Mouse (Mus musculus) erythroblast, embryonic 14.5 days (primary cell): ENCODE results near the gene Bicra. TPM values are rescaled to one million over a fixed set of nuclear protein-coding genes. Genes with fewer than 3 reads are reported as not detected.

Experiments
- H3K27me3 ChIP-seq: 2 replicates; pipeline ENCODE4 v1.6.1; 2012; ENCODE audit warnings: inconsistent platforms; ENCODE audit not compliant: control insufficient read depth
- H3K36me3 ChIP-seq: 2 replicates; pipeline ENCODE4 v1.6.1; 2012; ENCODE audit warnings: mild to moderate bottlenecking, inconsistent platforms; ENCODE audit not compliant: control insufficient read depth
- H3K4me1 ChIP-seq: 2 replicates; pipeline ENCODE4 v1.6.1; 2012; ENCODE audit warnings: inconsistent platforms; ENCODE audit not compliant: control insufficient read depth
- H3K4me3 ChIP-seq: replicated peaks from 2 replicates; pipeline ENCODE3; 2012; ENCODE audit warnings: moderate library complexity, mild to moderate bottlenecking, inconsistent platforms
- H3K9me3 ChIP-seq: 2 replicates; pipeline ENCODE4 v1.6.1; 2012; ENCODE audit warnings: low read length, inconsistent platforms, mixed read lengths; ENCODE audit not compliant: control insufficient read depth
- GATA1 ChIP-seq: IDR thresholded peaks from 2 replicates; pipeline ENCODE4 v1.6.1; 2012; ENCODE audit warnings: low read length, inconsistent platforms, mixed read lengths
- TAL1 ChIP-seq: IDR thresholded peaks from 3 replicates; pipeline ENCODE4 v1.6.1; 2012; ENCODE audit warnings: low read length, inconsistent platforms, mixed read lengths
- polyA plus RNA-seq: library from polyadenylated mRNA; stranded (reverse); fragments of >175 nt; gene quantifications from 2 replicates; pipeline ENCODE4 v1.2.3, GENCODE M21; 2012

Gene Bicra
- 2.1 TPM in 2 replicates for polyA plus RNA-seq

DNA sequence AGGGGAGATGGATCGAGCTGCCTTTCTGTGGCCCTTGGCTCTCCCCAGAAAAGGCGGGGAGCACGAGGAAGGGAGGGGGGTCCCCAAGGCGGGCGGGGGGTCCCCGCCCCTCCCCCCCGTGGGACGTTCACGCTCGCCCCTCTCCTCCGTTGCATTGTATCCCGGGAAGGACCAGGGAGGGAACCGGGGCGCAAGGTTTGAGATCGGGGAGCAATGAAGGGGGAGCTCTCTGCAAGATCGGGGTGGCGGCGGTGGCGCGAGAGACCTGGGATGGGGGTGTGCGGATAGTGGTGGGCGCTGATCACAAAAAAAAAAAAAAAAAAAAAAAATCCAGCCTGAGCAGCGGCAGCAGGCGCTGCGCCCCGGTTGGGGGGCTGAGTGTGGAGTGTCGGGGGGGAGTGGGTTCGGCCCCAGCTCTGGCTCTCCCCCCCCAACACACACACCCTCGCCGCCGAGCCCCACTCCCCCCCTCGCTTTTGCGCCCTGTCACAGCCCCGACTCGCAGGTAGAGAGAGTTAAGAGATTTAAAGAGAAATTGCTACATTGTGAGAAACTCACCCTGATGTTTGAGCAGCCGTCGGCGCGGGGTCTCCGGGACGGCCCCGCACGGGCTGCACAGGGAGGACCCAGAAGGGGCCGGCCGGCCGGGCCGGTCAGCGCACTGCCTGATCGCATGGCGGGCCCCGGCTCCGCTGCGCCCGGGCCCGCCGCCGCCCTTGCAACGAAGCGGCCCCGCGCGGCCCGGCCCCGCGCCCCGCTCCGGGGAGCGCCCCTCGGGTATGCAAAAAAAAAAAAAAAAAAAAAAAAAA, at the start of gene Bicra:
TSS of gene Bicra (minus strand) at position 584 of the 809 bp plus-strand sequence.
- Histone ChIP-seq H3K4me3 (peak within 1 kb of the TSS; percentile 81), H3K4me1 (peaks cover 84% of the 10 kb centered on the region), H3K9me3 (no peaks in the 10 kb centered on the region), H3K36me3 (peaks cover 30% of the 10 kb centered on the region), H3K27me3 (no peaks in the 10 kb centered on the region)
- no peak for TF ChIP-seq GATA1
- TF ChIP-seq TAL1: no peak

DNA sequence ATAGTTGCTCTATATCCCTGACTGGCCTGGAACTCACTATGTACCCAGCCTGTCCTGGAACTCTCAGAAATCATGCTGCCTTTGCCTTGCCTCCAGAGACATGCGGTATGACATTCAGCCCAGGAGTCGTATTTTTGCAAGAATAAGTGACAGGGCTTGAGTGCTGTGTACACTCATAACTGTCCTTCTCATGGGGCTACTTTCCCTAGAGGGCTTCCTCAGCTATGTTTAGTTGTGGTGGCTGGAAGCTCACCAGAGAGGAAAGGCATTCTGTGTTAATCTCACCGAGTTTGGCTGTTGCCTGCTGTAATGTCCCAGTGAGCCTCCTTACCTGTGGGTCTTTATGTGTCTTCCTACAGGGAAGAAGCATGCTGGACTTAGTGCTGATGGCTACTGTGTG, 46.9 kb upstream of the Bicra start:
- no peak overlapping the region for H3K4me3 ChIP-seq
- H3K27me3 ChIP-seq: peaks cover 37% of the 10 kb centered on the region
- TF ChIP-seq GATA1: no peak
- no peak for TF ChIP-seq TAL1
- H3K9me3 ChIP-seq: no peaks in the 10 kb centered on the region
- peaks cover 8% of the 10 kb centered on the region for H3K36me3 ChIP-seq
- peaks cover 17% of the 10 kb centered on the region for H3K4me1 ChIP-seq

DNA sequence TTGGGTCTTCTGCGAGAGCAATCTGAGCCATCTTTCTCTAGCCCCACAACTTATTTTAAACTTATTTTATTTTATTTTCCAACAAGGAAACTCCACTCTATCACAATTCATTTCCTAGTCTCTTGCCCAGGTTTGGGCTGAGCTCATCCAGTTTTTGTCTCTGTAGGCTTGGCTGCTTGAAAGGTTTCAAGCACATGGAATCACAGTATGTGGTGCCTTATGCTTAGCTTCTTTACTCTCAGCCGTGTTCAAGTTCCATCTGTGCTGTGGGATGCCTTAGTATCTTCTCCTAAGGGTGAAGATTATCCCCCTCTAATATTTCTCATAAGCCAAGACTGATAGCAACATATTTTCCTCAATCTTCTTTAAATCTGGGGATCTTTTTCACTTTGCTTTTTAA, 39.9 kb upstream of the Bicra start:
- Histone ChIP-seq H3K4me1 (peaks cover 3% of the 10 kb centered on the region; the same call in 1 of the 2 replicates), H3K4me3 (no peak overlapping the region), H3K9me3 (no peaks in the 10 kb centered on the region), H3K27me3 (peaks cover 16% of the 10 kb centered on the region), H3K36me3 (no peaks in the 10 kb centered on the region)
- TF ChIP-seq GATA1 (no peak), TAL1 (no peak)

DNA sequence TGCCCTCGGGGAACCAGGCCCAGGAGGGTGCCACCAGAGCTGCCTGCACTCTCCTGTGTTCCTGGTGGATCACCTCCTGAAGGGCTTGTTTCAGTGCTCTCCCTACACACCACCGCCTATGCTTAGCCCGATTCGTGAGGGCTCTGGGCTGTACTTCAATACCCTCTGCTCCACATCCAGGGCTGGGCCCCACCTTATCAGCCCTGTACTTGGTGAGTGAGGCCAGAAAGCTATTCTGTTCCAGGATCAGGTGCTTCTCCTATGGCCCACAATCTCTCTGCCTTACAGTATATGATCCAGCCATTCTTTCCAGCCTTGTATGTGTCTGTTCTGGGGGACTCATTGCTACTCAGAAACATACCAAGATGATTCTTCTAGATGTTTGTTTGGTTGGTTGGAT, 35.6 kb upstream of the Bicra start:
- peaks cover 3% of the 10 kb centered on the region; the same call in 1 of the 2 replicates for H3K4me1 ChIP-seq
- no peak for TF ChIP-seq GATA1
- TF ChIP-seq TAL1: no peak

DNA sequence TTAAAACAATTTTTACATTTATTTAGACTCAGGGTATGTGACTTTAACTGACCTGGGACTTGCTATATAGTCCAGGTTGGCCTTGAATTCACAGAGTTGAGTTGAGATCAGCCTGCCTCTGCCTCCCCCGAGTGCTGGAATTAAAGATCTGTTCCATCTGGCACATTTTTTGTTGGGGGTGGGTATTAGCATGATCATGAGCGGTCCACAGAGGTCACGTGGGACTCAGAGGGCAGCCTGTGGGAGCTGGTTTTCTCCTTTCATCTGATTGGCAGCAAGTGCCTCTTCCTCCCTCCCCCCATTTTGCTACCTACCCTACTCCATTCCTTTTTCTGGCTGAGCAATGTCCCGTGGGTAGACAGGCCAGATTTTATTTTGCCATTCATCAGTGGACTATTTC, 32.9 kb upstream of the Bicra start:
- Histone ChIP-seq H3K9me3 (no peaks in the 10 kb centered on the region), H3K36me3 (no peaks in the 10 kb centered on the region), H3K27me3 (peaks cover 6% of the 10 kb centered on the region), H3K4me1 (peaks cover 5% of the 10 kb centered on the region), H3K4me3 (no peak overlapping the region)
- no peak for TF ChIP-seq GATA1
- no peak for TF ChIP-seq TAL1

More for the DNA sequence above, 35.6 kb upstream of the Bicra start:
- H3K27me3 ChIP-seq: peaks cover 3% of the 10 kb centered on the region
- H3K36me3 ChIP-seq: no peaks in the 10 kb centered on the region
- H3K9me3 ChIP-seq: no peaks in the 10 kb centered on the region
- H3K4me3 ChIP-seq: no peak overlapping the region

DNA sequence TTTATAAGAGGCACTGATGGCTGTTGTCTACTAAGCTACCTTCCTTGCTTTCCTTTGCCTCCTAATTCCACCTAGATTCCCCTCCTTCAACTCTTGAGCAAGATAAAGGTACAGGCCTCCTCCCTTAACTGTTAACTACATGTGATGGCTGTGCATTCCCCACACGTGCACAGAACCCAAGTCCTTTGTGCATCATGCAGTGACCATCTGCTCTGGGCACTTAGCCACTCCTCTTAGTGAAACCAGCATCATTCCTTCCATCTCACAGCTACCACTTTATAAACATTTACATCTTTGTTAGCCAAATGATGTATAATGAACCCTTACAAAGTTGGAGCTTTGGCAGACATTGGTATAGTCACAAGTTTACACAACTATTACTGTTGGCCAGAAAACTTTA, 32.2 kb upstream of the Bicra start:
- H3K4me1 ChIP-seq: peaks cover 5% of the 10 kb centered on the region
- H3K27me3 ChIP-seq: peaks cover 3% of the 10 kb centered on the region
- TF ChIP-seq GATA1: no peak
- H3K9me3 ChIP-seq: no peaks in the 10 kb centered on the region
- H3K36me3 ChIP-seq: no peaks in the 10 kb centered on the region
- no peak overlapping the region for H3K4me3 ChIP-seq

DNA sequence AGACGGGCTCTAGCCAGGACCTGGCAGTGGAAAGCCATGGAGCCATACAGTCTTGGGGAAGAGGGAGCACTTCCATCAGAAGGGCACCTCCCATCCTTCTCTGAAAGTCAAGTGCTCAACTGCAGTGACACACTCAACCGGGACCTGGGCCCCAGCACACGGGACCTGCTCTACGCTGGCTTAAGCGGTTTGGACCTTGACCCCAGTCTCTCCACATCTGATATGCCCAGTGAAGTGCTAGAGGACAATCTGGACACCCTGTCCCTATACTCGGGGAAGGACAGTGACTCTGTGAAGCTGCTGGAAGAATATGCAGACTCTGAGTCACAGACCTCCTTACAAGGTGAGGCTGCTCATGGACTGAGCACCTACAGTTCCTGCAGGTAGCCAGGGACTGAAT, 24.2 kb upstream of the Bicra start:
- H3K9me3 ChIP-seq: no peaks in the 10 kb centered on the region
- no peaks in the 10 kb centered on the region for H3K36me3 ChIP-seq

DNA sequence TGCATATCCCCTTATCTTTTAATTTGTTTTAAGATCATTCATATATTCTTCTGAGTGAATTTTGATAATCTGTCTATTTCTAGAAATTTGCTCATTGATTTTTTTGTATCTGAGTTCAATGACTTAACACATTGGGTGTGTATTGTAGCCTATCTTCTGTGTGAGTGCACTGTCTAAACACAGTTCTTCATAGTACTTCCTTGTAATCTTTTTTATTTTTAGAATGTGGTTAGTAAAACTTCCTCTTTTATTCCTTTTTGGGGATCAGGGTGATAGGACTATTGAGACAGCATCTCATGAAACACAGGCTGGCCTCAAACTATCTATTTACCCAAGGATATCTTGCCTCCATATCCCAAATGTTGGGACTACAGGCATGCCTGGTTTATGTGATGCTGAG, 23.1 kb upstream of the Bicra start:
- Histone ChIP-seq H3K36me3 (no peaks in the 10 kb centered on the region), H3K27me3 (no peaks in the 10 kb centered on the region), H3K9me3 (no peaks in the 10 kb centered on the region), H3K4me1 (no peaks in the 10 kb centered on the region), H3K4me3 (no peak overlapping the region)
- TF ChIP-seq GATA1: no peak
- no peak for TF ChIP-seq TAL1

More for the DNA sequence above, 24.2 kb upstream of the Bicra start:
- Histone ChIP-seq H3K4me3 (no peak overlapping the region), H3K4me1 (peaks cover 3% of the 10 kb centered on the region), H3K27me3 (peaks cover 3% of the 10 kb centered on the region)
- TF ChIP-seq TAL1: no peak
- no peak for TF ChIP-seq GATA1

DNA sequence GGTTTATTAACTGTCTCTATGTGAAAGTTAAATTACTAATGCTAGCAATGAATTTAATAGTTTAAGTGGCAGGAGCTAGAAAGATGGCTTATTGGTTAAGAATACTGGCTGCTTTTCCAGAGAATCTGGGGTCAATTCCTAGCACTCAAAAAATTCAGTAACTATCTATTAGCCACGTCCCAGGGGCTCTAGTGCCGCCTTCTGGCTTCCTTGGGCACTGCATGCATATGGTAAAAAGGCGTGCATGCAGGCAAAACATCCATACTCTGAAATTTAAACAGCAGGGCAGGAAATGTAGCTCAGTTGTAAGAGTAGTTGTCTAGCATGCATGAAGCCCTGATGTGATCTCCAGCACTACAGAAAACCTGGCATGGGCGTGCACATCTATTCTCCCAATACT, 15.8 kb upstream of the Bicra start:
- Histone ChIP-seq H3K4me1 (peaks cover 3% of the 10 kb centered on the region), H3K4me3 (no peak overlapping the region), H3K36me3 (no peaks in the 10 kb centered on the region), H3K27me3 (peaks cover 39% of the 10 kb centered on the region), H3K9me3 (peaks cover 12% of the 10 kb centered on the region)
- TF ChIP-seq GATA1: no peak
- no peak for TF ChIP-seq TAL1

DNA sequence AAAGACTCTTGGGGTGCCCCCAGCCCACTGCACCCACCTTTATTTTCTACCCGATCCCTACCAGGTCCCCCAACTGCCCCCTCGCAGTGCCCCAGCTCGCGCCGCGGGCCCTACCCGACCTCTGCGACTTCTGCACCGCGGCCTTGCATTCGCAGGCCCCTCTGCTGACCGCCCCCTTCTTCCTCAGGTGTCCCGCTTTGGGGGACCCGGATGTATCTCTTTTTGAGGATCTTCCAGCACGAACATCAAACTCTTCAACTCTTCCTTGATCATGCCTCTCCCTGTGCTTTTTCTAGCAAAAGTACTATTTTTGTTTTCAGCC, 14.3 kb upstream of the Bicra start:
- H3K36me3 ChIP-seq: no peaks in the 10 kb centered on the region
- peaks cover 12% of the 10 kb centered on the region for H3K9me3 ChIP-seq
- H3K27me3 ChIP-seq: peaks cover 47% of the 10 kb centered on the region
- TF ChIP-seq GATA1 (no peak), TAL1 (no peak)
- H3K4me3 ChIP-seq: no peak overlapping the region
- H3K4me1 ChIP-seq: peaks cover 3% of the 10 kb centered on the region
